Mouse (Mus musculus) kidney, postnatal 4 days (tissue): ENCODE results near the gene Siae.

ENCODE experiments used
- DNase-seq, 2 experiments: peaks; one replicate each; pipeline ENCODE4 v3.0.0; 2021; ENCODE audit warnings: mixed read lengths in 2 of 2

The Siae gene

DNA sequence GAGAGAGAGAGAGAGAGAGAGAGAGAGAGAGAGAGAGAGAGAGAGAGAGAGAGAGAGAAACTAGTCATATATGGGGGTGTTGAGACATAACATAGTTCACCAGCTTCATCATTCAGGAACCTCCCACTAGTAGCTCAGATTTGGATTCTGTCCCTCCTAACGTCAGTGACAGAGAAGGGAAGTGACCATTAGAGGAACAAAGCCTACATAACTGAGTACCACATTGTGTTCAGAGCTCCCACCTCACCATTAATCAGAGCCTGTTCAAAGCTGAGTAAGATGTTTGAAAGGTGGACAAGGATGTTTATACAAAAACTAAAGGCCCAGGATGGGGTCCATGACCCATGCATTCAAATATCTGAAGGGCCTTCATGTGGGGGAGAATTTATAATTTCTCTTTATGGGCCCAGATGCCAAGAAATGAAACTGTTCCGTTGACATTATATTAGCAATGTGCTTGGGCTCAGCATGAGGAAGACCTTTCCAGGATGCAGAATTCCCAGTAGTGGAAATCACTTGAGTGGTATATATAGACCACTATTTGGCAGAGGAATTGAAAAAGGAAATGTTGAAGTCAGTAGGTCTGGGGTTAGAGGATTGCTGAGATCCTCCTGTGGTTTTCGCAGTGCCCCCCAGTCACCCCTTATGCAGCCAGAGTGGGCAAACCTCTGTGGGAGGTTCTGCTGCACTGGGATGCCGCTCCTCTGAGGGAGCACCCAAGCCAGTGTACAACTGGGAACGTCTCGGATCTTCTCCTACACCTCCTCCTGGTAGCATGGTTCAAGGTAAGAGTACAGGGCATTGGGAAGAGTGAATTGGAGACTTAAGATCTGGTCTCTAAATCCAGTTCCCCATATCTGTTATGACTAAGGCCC lies 14.6 kb upstream of the Siae start:
- no peak for DNase-seq

DNA sequence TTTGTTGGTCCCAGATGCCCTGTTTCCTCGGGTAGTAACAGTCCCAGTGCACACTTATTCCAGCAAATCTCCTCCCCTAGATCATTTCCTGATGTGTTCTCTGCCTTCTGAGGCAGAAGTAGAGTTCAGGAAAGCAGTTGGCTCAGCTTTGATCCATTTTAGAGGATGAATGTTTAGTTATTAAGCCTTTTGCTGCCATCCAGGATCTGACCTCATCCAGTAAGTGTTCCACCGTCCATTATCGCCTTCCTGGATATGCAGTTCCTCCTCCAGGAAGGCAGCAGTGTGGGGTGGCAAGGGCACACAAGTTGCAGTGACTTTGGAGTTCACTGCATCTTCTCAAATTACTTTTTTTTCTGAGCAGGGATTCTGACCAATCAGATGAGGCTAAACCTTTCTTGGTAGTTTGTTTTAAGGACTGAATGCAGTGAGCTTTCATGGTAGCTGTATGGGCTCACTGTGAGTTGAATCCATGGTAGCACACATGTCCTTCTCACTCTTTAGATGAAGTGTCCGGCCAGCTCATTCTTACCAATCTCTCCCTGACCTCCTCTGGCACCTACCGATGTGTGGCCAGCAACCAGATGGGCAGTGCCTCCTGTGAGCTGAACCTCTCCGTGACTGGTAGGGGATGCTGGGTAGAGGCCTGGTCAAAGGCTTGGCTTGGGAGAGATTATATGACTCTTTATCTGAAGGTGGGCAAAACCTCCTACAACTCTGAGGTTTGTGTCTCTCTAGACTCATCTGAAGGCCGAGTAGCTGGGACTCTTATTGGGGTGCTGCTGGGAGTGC lies 13.5 kb upstream of the Siae start:
- DNase-seq, result no peak

GRCm38 (mm10) chr9:37543869-37544440 lies 11.5 kb upstream of the Siae start:
- no peak for DNase-seq

GRCm38 (mm10) chr9:37544447-37545165 lies 10.9 kb upstream of the Siae start:
- peak; percentile 81 to 87 for DNase-seq

DNA sequence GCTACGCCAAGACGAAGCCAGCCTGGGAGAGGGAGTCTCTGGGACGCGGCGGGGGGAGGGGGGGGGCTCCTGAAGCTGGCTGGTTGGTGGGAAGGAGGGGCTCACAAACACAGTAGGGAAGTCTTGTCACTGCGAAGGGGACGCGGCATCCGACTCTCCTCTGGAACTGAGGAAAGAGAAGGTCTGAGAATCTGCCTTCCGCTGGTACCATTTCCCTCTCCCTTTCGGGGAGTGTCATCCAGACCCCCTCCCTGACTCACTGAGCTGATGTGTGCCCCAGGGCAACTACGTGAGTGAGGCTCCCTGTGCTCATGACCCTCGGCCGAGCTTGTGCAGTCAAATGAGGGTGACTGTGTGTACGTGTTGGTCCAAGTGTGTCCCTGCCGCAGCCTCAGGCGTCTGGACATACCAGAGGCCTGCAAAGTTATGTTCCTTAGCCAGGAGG lies 10.3 kb upstream of the Siae start:
- peak in 1 of 2 experiments; percentile 36 for DNase-seq

DNA sequence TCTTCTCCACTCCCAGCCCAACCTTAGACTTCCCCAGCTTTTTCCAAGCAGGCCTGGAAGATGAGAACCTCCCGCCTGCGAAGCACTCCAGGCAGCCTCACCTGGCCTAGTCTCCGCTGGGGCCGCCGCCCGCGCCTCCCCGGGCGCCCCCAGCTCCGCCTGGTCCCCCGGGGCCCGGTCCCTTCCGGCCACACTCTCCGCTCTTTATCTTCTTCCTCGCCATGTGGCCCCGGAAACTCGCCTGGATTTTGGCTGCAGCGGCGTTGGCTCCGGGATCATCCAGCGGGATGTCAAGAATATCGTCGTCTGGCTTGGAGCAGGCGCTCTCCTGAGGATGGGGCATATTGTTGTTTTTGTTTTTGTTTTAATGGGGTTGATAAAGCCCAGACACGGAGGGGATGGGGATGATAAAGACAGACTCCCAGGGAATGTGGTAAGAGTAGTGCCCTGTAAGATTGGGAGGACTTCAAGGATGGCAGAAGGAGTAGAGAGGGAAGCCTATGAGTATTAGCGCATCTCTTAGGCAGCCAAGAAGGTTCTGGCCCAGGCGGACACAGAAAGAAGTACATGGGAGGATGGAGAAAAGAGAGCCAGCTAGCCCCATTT lies 9.5 kb upstream of the Siae start:
- no peak for DNase-seq

- no peak for DNase-seq
Measured at GRCm38 (mm10) chr9:37546889-37547288, 8.6 kb upstream of the Siae start.

DNA sequence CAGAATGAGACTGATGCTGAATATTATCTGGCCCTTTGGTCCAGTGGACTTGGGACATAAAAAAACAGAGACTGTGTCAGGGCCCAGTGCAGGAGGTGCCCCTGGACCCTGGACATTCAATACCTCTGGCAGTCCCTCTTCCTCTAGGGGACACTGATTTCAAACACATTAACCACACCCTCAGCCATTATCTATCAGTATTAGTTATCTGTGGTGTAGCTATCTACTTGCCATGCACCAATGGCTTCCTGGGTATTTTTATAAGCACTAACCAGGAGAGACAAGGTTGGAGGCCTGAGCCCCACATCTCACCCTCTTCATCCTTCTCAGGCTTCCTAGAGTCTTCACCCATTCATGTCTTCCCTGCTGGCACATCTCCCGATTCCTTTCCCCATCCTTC lies 5.1 kb upstream of the Siae start:
- DNase-seq, result no peak

DNA sequence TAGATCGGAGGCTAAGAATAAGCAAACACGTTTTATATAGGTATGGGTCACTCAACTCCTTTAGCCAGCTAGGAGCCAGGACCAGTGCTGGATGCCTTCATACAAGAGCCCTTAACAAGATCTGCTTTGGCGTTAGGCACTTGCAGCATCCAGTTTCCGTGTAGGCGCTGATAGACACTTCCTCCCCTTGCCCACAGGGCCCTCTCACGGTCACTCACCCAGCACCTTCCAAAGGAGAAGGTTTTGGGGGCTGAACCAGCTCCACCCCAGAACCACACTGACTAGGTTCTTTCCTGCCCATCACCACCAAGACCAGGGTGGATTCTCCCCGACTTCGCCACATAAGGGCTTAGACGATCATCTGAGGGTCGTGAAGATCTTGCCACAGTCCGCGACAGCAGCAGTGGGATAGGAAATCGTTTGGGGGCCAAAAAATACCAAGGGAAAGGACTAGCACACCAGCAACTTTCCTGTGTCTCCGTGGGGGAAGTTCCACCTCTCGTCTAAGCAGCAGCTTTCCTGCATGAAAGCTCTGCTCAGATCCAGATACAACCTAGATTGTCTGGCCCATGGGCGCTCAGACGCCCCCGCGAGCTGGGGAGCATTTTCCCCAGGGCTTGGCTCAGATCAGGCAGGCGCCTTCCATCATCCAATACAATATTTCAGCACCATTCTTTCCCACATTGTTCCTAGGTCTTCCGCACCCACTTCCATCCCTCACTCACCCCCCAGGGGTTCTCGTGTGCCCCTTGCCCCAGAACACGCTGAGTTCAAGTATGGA lies 3.6 kb upstream of the Siae start:
- no peak for DNase-seq

DNA sequence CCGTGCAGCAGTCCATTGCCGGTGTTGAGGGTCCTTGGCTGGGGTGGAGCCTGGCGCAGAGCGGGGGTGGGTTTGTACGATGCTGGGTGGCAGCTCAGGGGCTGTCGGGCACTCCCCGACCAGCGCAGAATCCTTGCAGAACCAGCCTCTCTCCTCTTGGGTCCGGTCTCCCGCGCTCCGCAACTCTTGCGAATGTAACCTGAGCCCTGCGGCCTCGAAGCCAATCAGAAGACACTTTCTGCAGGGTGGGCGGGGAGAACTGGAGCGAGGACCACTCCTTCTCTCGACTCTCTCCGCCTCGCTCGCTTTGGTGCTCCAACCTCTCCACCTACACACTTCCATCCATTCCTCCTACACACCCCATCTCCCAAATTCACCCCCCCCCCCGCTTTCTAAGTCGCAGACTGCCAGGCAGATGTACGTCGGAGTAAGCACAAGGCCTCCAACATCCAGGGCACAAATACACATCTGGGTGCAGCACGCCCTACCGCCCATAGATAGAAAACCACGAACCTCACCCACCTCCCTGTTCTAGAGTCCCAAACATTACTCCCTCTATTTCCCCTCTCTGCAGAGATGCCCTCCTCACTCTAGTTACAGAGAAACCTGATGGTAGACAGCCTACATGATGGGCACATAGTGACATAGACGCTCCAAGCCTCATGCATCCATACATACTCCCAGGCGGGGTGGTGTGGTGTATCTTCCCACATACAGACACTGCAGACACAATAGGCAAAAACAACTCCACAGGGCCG lies 2.8 kb upstream of the Siae start, which contains the start of gene Nrgn:
Gene Nrgn, minus strand, starts transcription at position 369 of the 758 bp plus-strand sequence.
- DNase-seq, result peak; percentile 88 to 92

DNA sequence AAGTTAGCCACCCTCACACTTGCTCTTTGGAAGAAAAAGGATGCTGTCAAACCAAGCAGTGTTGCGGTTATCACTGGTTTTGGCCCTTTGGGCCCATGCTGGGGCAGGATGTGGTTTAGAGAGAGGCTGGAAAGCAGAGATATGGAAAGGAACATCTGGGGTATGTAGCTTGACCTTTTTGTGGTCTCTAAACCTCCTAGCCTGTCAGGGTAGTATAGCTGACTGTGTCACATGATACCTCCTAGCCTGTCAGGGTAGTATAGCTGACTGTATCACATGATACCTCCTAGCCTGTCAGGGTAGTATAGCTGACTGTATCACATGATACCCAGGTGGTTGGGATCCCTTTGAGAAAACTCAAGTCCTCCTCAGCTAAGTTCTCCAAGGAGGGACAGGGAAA lies 1.2 kb upstream of the Siae start:
- DNase-seq, result no peak

- DNase-seq, result no peak
Measured at GRCm38 (mm10) chr9:37556366-37556765, 868 bp downstream of the Siae start.

DNA sequence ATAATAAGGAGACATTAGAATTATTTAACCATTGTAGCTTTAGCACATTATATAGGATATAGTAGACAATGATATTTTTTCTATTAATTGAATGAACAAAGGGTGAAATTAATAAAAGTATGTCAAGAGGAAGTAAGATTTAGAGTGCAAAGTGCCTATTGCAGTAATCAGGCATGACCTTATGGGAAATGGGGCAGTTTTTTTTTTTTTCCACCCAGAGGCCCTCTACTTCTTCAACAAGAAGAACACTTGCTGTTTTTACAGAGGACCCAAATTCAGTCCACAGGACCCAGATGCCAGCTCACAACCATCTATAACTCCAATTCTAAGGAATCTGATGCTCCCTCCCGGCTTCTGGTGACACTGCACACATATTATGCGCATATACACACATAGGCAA lies 5.1 kb downstream of the Siae start:
- DNase-seq, result no peak

GRCm38 (mm10) chr9:37563805-37564204 lies 8.3 kb downstream of the Siae start:
- no peak for DNase-seq

DNA sequence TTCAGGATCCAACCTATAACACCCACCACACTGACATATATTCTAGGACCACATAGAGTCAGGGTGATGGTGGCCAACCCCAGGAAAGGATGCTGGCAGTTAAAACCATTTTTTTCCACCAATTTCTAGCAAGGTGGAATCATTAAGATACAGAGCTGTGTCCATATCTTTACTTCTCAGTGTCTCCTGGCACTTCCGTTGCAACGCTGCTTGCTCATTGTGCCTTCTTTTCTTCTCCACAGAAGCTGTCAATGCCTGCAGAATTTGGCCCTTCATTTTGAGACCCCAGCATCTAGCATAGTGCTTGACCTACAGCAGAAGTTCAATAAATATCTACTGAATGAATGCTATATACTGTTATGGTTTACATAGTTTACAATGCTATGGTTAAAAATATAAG lies 11.5 kb downstream of the Siae start:
- no peak for DNase-seq

DNA sequence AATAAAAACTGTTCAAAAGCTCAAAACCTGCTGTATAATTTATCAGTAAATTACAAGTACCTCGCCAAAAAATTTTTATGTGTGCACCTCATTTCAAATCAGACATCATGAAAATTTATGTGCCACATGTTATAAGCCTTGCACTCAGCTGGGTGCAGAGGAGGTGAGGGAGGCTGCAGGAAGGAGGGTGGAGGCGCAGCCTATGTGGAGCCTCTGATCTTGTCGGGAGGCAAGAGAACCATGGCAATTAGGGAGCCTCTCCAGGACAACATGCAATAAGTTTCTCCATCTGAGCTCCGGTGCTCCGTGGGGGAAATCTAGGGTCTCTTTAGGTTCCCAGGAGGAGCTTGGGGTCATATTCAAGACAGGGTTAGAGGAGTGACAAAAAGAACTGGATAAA lies 12.0 kb downstream of the Siae start:
- DNase-seq, result peak in 1 of 2 experiments; percentile 13

- peak; percentile 48 to 61 for DNase-seq
Measured at GRCm38 (mm10) chr9:37567892-37568604, 12.6 kb downstream of the Siae start.

GRCm38 (mm10) chr9:37568605-37569214 lies 13.2 kb downstream of the Siae start:
- DNase-seq, result peak in 1 of 2 experiments; percentile 27

GRCm38 (mm10) chr9:37569231-37569835 lies 13.8 kb downstream of the Siae start:
- DNase-seq, result no peak
